Mouse (Mus musculus): ENCODE measurements around the gene H2-T23.

The H2-T23 gene

DNA sequence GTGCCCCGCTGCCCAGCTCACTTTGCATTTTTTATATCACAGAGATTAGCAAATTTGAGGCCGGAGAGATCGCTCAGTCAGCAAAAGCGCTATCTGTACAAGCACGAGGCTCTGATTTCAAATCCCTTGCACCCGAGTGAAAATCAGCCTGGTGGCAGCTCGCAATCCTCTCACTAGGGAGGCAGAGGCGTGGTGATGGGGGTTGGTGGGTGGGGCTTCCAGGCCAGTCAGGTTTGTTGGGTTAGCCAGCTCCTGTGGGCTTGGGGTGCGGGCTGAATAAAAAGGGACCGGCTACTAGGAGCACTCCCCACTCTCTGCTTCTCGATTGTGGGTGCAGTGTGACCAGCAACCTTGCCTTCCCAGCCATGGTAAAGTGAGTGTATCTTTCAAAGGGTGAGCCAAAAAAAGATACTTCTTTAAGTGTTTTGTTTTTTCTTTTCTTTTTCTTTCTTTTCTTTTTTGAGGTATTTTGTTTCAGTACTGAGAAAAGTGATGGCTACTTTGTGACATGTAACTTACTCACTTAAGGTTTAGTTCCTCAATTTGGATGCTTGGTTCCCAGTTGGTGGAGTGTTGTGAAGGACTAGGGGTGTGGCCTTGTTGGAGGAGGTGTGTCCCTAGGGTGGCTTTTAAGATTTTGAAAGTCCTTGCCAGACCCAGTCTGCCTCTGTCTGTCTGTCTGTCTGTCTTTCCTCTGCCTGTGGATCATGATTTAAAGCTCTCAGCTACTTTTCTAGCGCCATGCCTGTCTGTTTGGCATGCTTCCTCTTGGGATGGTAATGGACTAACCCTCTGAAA lies 34.7 kb downstream of the H2-T23 start:
- in situ Hi-C loops (cut with MboI; ENCODE audit: low pct_unique_long_range_greater_than_20kb in 1 of 2, low sequenced_read_pairs in 2 of 2, unreplicated experiment in 1 of 2) = loop anchor here in 1 of 2 experiments (5.0 kb wide), 1 partner anchor 61 kb away; no protein-coding TSS in a partner anchor

DNA sequence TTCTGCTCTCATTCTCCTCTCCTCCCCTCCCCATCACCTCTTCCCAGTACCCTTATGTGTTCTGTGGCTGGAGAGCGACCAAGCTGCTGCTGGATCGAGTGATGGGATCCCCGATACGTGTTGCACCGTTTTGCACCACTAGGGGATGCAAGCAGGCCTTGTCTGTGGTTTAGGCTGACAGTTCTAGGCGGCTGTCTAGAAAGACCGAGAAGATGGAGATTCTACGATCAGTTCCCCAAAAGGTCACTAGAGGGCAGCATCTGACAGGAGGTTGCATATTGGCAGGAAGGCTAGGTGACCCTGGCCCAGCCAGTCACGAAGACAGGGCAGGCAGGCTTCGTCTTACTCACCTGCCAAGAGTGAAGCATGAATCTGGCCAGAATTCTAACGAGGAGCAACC lies 35.7 kb downstream of the H2-T23 start:
- in situ Hi-C loops (cut with MboI; ENCODE audit: low pct_unique_long_range_greater_than_20kb in 1 of 2, low sequenced_read_pairs in 2 of 2, unreplicated experiment in 1 of 2) = loop anchor here in 1 of 2 experiments (5.0 kb wide), 1 partner anchor 60 kb away; no protein-coding TSS in a partner anchor

GRCm38 (mm10) chr17:35994879-35995240 lies 37.8 kb downstream of the H2-T23 start:
- in situ Hi-C loops (cut with MboI; ENCODE audit: low pct_unique_long_range_greater_than_20kb in 1 of 2, low sequenced_read_pairs in 2 of 2, unreplicated experiment in 1 of 2) = loop anchor here in 1 of 2 experiments (5.0 kb wide), 1 partner anchor 58 kb away; no protein-coding TSS in a partner anchor

DNA sequence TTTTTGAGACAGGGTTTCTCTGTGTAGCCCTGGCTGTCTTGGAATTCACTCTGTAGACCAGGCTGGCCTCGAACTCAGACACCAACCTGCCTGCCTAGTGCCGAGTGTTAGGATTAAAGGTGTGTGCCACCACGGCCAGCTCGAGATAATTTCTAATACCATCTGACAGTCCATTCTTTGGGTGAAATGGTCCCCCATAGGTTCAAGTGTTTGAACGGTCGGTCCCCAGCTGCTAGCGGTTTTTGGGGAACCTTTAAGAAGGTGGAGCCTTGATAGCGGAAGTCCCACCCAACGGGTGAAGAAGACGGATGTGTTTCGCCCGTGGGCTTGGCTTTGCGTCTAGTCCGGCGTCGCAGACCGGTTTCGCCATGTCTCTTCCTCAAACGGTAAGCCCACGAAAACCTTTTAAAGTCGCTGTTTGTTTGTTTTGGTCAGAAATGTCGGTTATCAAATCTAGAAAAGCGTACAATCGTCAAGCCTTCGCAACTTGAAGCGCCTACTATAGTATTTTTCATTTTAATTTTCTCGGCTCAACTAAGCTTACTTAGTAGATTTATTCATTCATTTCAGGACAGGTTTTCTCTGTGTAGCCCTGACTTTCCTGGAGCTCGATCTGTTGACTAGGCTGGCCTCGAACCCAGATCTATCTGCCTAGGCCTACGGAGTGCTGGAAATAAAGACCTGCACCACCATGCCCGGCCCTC lies 38.3 kb downstream of the H2-T23 start:
- in situ Hi-C loops (cut with MboI; ENCODE audit: low pct_unique_long_range_greater_than_20kb in 1 of 2, low sequenced_read_pairs in 2 of 2, unreplicated experiment in 1 of 2) = no loop called here

- in situ Hi-C loops (cut with MboI; ENCODE audit: low pct_unique_long_range_greater_than_20kb in 1 of 2, low sequenced_read_pairs in 2 of 2, unreplicated experiment in 1 of 2) = no loop called here
Observed at GRCm38 (mm10) chr17:35993675-35994074, 39.0 kb downstream of the H2-T23 start.

GRCm38 (mm10) chr17:35991781-35992180 lies 40.9 kb downstream of the H2-T23 start:
- in situ Hi-C loops (cut with MboI; ENCODE audit: low pct_unique_long_range_greater_than_20kb in 1 of 2, low sequenced_read_pairs in 2 of 2, unreplicated experiment in 1 of 2) = no loop called here

DNA sequence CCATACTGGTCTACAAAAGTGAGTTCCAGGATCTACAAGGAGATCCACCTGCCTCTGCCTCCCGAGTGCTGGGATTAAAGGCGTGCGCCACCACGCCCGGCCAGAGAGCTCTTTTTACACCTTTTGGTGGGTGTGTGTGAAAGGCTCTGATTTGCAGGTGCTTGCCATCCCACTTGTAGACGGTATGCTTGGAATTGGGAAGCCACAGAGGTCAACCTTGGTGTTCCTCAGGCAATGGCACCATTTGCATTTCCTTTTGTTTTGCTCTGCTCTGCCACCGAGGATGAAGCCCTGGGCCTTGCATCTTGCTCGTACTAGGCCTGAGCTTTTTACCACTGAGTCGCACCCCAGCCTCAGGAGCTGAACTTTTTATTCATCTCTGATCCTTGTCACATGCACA lies 50.9 kb downstream of the H2-T23 start:
- in situ Hi-C loops (cut with MboI; ENCODE audit: low pct_unique_long_range_greater_than_20kb in 1 of 2, low sequenced_read_pairs in 2 of 2, unreplicated experiment in 1 of 2) = no loop called here

- in situ Hi-C loops (cut with MboI; ENCODE audit: low pct_unique_long_range_greater_than_20kb in 1 of 2, low sequenced_read_pairs in 2 of 2, unreplicated experiment in 1 of 2) = no loop called here
Observed at GRCm38 (mm10) chr17:35980363-35980754, 52.3 kb downstream of the H2-T23 start.

All from mouse embryonic stem cell (cell line).